Mouse (Mus musculus) MEL (cell line): ENCODE data around the gene Arid5b.

Source experiments
- BHLHE40 ChIP-seq: IDR thresholded peaks from 2 replicates; pipeline ENCODE4 v1.6.1; 2012; ENCODE audit warnings: low read depth, mild to moderate bottlenecking, inconsistent platforms, low read length, improper control_type of control experiment, borderline replicate concordance
- CTCF ChIP-seq, 3 experiments: IDR thresholded peaks in 2 of 3; conservative IDR thresholded peaks in 1 of 3; 2 replicates each; pipeline ENCODE4 v1.5.1; 2011 to 2012; ENCODE audit warnings: low read length in 3 of 3, low read depth in 2 of 3, mild to moderate bottlenecking in 2 of 3, improper control_type of control experiment in 1 of 3, inconsistent platforms in 1 of 3, mixed read lengths in 1 of 3, moderate library complexity in 1 of 3; ENCODE audit not compliant: control insufficient read depth in 1 of 3, insufficient read depth in 1 of 3, poor library complexity in 1 of 3, severe bottlenecking in 1 of 3
- EP300 ChIP-seq, 2 experiments: IDR thresholded peaks; 2 replicates each; pipeline ENCODE4 v1.6.1; 2011; ENCODE audit warnings: improper control_type of control experiment in 2 of 2, low read length in 2 of 2, low read depth in 1 of 2, mild to moderate bottlenecking in 1 of 2
- HCFC1 ChIP-seq: IDR thresholded peaks from 2 replicates; pipeline ENCODE4 v1.6.1; 2012; ENCODE audit warnings: low read depth, mild to moderate bottlenecking, inconsistent platforms, low read length, improper control_type of control experiment, moderate library complexity
- MYB ChIP-seq: IDR thresholded peaks from 2 replicates; pipeline ENCODE4 v1.6.1; 2011; ENCODE audit warnings: mild to moderate bottlenecking, low read depth, low read length, improper control_type of control experiment
- POLR2A ChIP-seq, 2 experiments: IDR thresholded peaks; 2 replicates each; pipeline ENCODE4 v1.6.1; 2011 to 2012; ENCODE audit warnings: low read length in 2 of 2, mild to moderate bottlenecking in 2 of 2, control low read depth in 1 of 2, improper control_type of control experiment in 1 of 2, low read depth in 1 of 2, moderate library complexity in 1 of 2; ENCODE audit not compliant: control insufficient read depth in 1 of 2, insufficient read depth in 1 of 2, poor library complexity in 1 of 2
- TAL1 ChIP-seq: IDR thresholded peaks from 2 replicates; pipeline ENCODE4 v1.6.1; 2012; ENCODE audit warnings: mild to moderate bottlenecking, inconsistent platforms, low read length, moderate library complexity, mixed read lengths
- TCF12 ChIP-seq: IDR thresholded peaks from 2 replicates; pipeline ENCODE4 v1.6.1; 2014; ENCODE audit warnings: low read depth, mild to moderate bottlenecking, inconsistent platforms, low read length, improper control_type of control experiment, moderate library complexity
- USF1 ChIP-seq: IDR thresholded peaks from 2 replicates; pipeline ENCODE4 v1.6.1; 2014; ENCODE audit warnings: low read depth, mild to moderate bottlenecking, inconsistent platforms, low read length, improper control_type of control experiment, moderate library complexity
- ZC3H11A ChIP-seq: IDR thresholded peaks from 2 replicates; pipeline ENCODE4 v1.6.1; 2012; ENCODE audit warnings: low read depth, mild to moderate bottlenecking, inconsistent platforms, low read length, improper control_type of control experiment
- ZNF384 ChIP-seq: IDR thresholded peaks from 2 replicates; pipeline ENCODE4 v1.6.1; 2012; ENCODE audit warnings: low read depth, mild to moderate bottlenecking, inconsistent platforms, low read length, improper control_type of control experiment

- TF ChIP-seq CTCF (IDR thresholded peaks at IDR 0.05 in 2 of 3, conservative IDR thresholded peaks at IDR 0.05 in 1 of 3; ENCODE audit: control insufficient read depth in 1 of 3, insufficient read depth in 1 of 3, low read depth in 2 of 3, low read length in 3 of 3, poor library complexity in 1 of 3, severe bottlenecking in 1 of 3), result peak; percentile 21 to 83 (median 78); a peak in 5 of 6 replicates
- no peak for TF ChIP-seq HCFC1
- no peak for TF ChIP-seq USF1
- TF ChIP-seq EP300 (IDR thresholded peaks at IDR 0.05; ENCODE audit: low read depth in 1 of 2, low read length in 2 of 2), result no peak
- TF ChIP-seq ZNF384, result no peak
- TF ChIP-seq TCF12, result no peak
- TF ChIP-seq TAL1, result no peak
- no peak for TF ChIP-seq POLR2A (IDR thresholded peaks at IDR 0.05; ENCODE audit: control insufficient read depth in 1 of 2, insufficient read depth in 1 of 2, low read depth in 1 of 2, low read length in 2 of 2, poor library complexity in 1 of 2)
- TF ChIP-seq MYB, result no peak
- peak; percentile 73 for TF ChIP-seq ZC3H11A
- no peak for TF ChIP-seq BHLHE40
Observed at GRCm38 (mm10) chr10:68146842-68147241, 131.7 kb downstream of the Arid5b start.
